Mouse (Mus musculus): ENCODE results near the gene Klf1.
"Not testable (repeated sequence)": the region's sequence is repeated elsewhere in the genome, so short reads cannot be mapped to it uniquely, and the experiment has no call there.

Klf1 gene

DNA sequence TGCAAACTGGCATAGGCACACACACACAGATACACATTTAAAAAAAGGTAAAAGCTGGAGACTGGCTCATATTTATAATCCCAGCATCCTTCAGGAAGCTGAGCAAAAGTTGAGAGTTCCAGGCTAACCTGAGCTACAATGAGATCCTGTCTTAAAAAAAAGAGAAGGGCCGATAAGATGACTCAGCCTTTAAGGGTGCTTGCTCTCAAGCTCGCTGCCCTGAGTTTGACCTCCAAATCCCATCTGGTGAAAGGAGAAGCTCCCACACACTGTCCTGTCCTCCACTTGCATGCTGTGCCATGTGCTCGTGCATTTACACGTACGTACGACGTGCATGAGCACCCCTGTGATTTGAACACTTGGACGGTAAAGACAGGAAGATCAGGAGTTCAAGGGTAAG lies 5.8 kb downstream of the Klf1 start:
- in situ Hi-C loops (cut with MseI, MboI): no loop called here

DNA sequence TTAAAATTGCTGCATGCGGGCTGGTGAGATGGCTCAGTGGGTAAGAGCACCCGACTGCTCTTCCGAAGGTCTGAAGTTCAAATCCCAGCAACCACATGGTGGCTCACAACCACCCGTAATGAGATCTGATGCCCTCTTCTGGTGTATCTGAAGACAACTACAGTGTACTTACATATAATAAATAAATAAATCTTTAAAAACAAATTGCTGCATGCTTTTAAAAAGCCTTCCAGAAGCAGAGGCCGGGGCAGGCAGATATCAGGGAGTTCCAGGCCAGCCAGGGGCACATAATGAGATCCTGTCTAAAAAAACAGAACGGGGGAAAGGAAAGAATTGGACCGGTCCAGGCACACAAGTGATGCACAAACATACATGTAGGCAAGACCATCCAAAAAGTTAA lies 6.3 kb downstream of the Klf1 start:
- in situ Hi-C loops (cut with MseI, MboI): not testable (repeated sequence)

DNA sequence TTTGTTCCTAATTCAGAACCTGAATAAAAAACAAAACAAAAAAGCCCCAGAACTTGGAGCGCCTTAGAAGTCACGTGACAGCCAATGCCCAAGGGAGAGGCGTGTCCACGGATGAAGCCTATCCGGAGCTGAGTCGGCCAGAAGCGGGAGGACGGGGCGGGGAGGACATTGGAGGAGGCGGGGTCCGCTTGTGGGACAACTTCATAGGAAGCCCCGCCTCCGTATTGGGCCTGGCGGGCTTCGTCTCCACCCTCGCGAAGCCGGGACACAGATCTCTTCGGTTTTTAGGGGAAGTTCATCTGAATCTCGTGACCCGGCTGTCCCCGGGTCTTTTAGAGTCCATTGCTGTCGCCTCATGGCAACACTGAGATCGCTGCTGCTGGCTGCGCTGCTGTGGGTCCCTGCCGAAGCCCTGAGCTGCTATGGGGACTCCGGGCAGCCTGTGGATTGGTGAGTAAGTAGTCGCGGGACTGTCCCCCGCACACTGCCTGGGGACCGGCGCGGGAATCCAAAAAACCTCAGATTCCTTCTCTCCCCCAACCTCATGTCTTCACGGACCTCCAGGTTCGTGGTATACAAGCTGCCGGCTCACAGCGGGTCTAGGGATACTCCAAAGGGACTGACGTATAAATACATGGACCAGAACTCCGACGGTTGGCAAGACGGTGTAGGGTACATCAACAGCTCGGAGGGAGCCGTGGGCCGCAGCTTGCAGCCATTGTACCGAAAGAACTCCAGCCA lies 6.9 kb downstream of the Klf1 start, which contains the start of gene Dnase2a:
TSS of gene Dnase2a (plus strand) at position 140 of the 741 bp plus-strand sequence.
- in situ Hi-C loops (cut with MseI, MboI): no loop called here

DNA sequence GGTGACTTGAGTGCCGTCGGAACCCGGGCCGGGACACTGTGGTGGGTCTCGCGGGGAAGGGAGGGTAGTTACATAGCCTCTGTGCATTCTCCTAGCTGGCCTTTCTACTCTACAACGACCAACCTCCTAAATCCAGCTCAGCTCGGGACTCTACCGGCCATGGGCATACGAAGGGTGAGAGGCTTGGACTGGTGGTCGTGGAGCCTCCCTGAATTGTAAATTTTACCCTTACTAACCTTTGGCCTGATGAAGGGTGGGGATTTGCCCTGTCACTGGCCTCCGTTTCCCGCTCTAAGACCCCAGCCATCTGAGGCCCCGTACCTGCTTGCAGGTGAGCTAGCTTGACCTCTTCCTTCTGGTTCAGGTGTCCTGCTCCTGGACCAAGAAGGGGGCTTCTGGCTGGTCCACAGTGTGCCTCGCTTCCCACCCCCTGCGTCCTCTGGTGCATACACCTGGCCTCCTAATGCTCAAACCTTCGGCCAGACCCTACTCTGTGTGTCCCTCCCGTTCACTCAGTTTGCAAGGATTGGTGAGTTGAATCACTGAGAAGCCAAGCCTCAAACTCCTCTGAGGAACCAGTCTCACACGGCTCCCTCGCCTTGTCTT lies 7.5 kb downstream of the Klf1 start:
- in situ Hi-C loops (cut with MseI, MboI): no loop called here

- in situ Hi-C loops (cut with MseI, MboI): no loop called here
These were observed 8.2 kb downstream of the Klf1 start for GRCm38 (mm10) chr8:84909949-84910348.

DNA sequence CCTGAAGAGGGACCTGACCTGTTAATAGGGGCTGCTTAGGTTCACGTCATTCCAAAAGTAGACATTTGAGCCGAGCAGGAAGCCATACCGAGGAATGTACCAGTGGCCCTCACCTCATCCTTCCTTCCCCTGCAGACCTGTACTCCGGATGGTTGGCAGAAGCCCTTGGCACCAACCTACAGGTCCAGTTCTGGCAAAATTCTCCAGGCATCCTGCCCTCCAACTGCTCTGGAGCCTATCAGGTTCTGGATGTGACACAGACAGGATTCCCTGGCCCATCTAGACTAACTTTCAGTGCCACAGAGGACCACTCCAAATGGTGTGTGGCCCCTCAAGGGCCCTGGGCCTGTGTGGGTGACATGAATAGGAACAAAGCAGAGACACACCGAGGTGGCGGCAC lies 8.8 kb downstream of the Klf1 start:
- in situ Hi-C loops (cut with MseI, MboI): no loop called here

DNA sequence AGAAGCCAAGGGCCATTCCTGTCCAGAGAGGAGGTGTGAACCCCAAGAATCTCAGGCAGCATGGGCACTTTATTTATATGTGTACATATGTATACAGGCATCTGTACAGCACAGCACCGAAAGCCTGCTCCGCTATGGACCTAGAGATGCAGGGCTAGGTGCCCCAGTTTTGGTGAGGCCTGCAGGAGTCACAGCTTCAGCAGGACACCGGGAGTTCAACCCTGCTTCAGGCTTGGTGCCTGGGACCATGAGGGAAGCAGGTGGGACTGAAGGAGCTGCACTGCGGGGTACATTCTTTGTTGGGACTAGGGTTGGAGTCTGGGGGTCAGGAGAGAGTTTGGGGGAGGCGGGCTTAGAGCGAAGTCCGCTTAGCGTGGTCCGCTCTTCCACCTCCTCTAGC lies 10.1 kb downstream of the Klf1 start:
- in situ Hi-C loops (cut with MseI, MboI): no loop called here

DNA sequence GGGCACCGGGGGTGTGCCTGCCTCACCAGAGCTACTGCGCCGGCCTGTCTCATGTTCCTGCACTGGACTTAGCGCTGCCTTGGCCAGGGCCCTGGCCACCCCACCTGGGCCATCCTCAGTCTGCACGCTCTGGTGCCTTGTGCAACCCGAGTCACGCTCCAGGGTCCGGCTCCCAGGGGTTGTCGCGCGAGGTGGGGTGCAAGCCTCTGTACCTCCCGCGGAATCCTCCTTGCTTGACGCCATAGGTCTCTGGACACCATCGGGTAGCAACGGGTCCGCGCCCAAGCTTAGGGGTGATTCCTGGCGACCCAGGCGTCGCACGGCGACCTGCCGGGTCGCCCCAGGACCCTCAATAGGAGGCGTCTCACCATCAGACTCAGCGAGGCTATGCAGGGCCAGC lies 10.7 kb downstream of the Klf1 start:
- in situ Hi-C loops (cut with MseI, MboI): no loop called here

GRCm38 (mm10) chr8:84912895-84913501 lies 11.3 kb downstream of the Klf1 start:
- in situ Hi-C loops (cut with MseI, MboI): no loop called here

- in situ Hi-C loops (cut with MseI, MboI): no loop called here
These were observed 11.8 kb downstream of the Klf1 start for GRCm38 (mm10) chr8:84913502-84913900.

DNA sequence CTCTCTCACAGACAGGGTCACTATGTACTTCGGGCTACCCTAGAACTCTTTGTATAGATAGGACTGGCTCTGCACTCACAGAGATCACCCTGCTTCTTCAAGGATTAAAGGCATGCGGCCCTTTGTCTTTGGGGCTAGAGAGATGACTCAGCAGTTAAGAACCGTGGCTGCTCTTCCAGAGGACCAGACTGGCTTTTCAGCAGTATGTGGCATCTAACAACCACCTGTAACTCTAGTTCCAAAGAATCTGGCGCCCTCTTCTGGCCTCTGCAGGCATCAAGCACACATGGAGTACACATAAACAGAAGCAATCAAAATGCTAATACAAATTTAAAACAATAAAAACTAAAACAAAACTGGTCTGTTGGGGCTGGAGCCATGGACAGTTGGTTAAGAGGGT lies 12.2 kb downstream of the Klf1 start:
- in situ Hi-C loops (cut with MseI, MboI): no loop called here

DNA sequence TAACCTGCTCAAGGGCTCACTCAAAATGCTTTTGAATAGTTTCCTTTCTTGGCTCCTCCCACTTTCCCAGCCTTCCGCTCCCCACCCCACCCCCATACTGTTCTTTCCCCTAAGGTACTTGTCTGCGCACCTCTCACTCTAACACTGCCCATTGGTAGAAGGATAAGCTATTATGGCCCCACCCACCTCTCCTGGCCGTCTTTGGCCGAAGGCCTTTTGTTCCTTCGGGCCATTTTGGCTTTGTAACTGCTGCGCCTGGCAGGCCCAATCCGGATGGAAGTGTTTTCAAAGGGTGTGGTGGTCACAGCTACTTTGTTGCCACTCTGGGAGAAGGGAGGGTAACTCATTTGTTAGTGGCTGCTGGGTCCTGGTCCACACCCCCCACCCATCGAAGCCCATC lies 13.5 kb downstream of the Klf1 start:
- in situ Hi-C loops (cut with MseI, MboI): no loop called here

DNA sequence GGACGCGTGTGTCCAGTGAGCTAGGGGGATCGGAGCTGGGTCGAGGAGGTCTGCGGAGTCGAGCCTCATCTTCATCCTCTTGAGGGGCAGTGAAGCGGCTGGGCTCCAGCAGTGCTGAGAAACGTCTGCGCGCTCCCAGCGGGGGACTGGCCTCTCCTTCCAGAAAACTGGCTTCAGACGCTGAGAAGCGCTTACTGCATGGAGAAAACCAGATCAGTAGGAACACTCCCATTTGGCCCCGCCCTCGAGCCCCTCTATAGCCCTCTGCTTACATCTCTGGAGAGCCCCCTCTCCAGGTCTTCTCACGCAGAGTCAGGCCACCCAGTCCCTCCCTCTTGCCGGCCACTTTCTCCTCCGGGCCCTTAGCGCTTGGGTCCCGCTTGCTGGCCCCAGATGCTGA lies 16.1 kb downstream of the Klf1 start:
- in situ Hi-C loops (cut with MseI, MboI): no loop called here

DNA sequence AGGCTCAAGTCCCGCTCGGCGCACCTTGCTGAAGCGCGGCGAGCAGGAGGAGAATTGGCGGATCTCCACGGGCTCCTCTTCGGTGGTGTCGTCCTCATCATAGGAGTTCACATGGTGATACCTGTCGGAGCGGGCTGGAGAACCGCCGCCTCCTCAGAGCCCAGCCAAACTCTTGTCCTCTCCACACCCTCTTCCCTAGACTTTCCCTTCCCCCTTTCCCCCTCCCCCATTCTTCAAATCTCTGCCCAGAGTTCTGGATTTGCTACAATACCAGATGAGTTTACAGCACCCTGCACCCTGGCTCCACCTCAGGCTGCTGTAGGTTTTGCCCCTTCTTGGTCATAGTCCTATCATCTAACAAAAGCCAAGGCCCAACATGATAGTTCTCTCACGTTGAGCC lies 16.9 kb downstream of the Klf1 start:
- in situ Hi-C loops (cut with MseI, MboI): no loop called here

- in situ Hi-C loops (cut with MseI, MboI): loop anchor here in 1 of 2 experiments (5.0 kb wide), 1 partner anchor 36 kb away; no protein-coding TSS in a partner anchor
These were observed 19.9 kb downstream of the Klf1 start for GRCm38 (mm10) chr8:84921596-84921995.

GRCm38 (mm10) chr8:84925557-84925956 lies 23.8 kb downstream of the Klf1 start:
- in situ Hi-C loops (cut with MseI, MboI): no loop called here

DNA sequence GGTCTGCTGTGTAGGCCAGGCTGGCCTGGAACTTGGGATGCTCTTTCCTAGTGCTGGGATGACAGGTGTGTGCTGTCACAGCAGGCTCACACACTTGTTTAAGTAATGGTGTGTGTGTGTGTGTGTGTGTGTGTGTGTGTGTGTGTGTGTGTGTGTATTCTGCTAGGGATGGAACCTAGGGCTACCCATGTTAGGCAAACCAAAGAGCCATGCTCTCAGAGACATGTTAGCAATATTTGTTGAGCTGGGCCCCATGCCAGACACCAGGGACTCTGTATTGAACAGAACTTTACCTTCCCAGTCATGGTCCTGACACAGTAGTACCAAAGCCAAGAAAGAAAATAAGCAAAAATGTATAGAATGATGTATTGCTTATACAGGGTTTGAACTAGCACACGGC lies 25.8 kb downstream of the Klf1 start:
- in situ Hi-C loops (cut with MseI, MboI): no loop called here

GRCm38 (mm10) chr8:84928456-84929306 lies 27.0 kb downstream of the Klf1 start:
- in situ Hi-C loops (cut with MseI, MboI): no loop called here

GRCm38 (mm10) chr8:84930582-84930981 lies 28.9 kb downstream of the Klf1 start:
- in situ Hi-C loops (cut with MseI, MboI): no loop called here

GRCm38 (mm10) chr8:84933767-84934559 lies 32.2 kb downstream of the Klf1 start:
- in situ Hi-C loops (cut with MseI, MboI): no loop called here

DNA sequence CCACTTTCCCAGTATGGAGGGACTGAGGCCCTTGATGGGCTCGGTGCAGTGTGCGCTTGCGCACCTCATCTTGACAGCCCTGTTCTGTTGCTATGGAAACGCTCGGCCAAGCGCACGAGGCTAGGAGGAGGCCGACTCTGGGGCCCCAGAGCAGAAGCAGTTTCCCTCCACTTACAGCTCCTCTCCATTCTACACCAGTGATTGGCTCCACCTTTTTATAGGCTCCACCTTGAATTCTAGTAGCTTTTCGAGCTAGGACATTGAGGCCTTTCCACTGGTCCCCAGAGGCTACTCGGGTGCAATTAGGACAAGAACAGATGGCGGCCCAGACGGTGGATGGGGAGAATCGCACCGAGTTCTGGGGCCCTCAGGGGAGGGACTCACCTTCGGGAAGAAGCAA lies 33.1 kb downstream of the Klf1 start:
- in situ Hi-C loops (cut with MseI, MboI): no loop called here

Measured in mouse trophoblast stem cell (cell line).